In the genomic region with DNA sequence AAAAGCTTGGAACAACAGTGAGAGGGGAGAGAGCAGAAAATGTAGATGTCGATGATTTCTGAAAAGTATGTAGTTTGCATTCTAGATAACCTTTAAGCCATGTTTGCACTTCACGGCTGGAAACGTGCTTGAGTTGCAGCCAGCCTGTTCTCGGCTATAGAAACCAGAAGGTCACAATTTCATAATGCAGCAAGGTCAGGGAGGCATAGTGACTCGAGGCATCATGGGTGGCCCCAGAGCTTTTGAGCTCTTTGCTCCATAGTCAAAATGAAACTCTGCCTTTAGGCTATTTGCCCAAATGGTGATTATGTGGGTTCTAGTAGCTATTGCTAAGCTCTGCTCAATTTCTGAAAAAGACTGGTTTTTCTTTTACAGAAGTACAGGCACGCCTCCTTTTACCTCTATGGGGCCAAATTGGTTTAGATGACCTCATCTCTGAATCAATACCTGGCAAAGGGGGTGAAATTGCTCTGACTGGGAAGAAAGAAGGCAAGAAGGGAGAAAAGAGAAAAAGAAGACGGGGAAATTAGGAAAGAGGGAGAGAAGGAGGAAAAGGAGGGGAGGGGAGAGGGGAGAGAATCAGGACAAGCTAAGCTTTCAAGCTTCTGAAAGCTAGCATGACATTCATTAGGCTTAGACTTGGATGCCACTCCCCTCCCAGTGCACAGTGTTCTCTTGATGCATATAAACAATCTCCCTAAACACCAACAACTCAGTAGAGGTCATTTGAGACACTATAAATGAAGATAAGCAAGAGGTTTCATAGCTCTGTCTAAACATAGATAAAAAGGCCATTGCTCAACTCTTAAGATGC, we compare ENCODE assay signal across 24 mouse cellular contexts.
DNase-seq lines count a peak whose midpoint lies in the region; ATAC-seq and TF ChIP-seq lines count a peak whose summit lies in the region.
"Had no signal": no experiment of that assay in that cellular context is flagged by ENCODE, and none has a peak within 500 bp of the region (broad histone marks: within the 10 kb centered on the region; RNA-seq: fewer than 3 reads in every experiment).

No protein-coding gene starts in this region.

- no peak for TF ChIP-seq RAD21 in CH12.LX (IDR thresholded peaks at IDR 0.05; ENCODE audit: low read depth, low read length)

- no peaks in the 10 kb centered on the region for H3K79me2 ChIP-seq in CH12.LX (replicated peaks; ENCODE audit: control insufficient read depth, extremely low read depth, insufficient read depth, poor library complexity, severe bottlenecking)

- 39% methylated on average over 7 of the region's 7 CpGs for WGBS in embryonic facial prominence, embryonic 11.5 days
- 52% methylated on average over 7 of the region's 7 CpGs for WGBS in embryonic facial prominence, embryonic 10.5 days
- WGBS in liver, postnatal 0 days (ENCODE audit: insufficient replicate concordance) = 51% methylated on average over 7 of the region's 7 CpGs
- 67% methylated on average over 7 of the region's 7 CpGs for WGBS in liver, embryonic 11.5 days
- WGBS in stomach, embryonic 15.5 days = 44% methylated on average over 7 of the region's 7 CpGs

- H3K9me3 ChIP-seq in embryonic facial prominence, embryonic 11.5 days (replicated peaks; ENCODE audit: control insufficient read depth, low read length) = no peaks in the 10 kb centered on the region
- no peaks in the 10 kb centered on the region for H3K9me3 ChIP-seq in embryonic facial prominence, embryonic 10.5 days
- no peaks in the 10 kb centered on the region for H3K9me3 ChIP-seq in liver, postnatal 0 days (ENCODE audit: low read length)
- H3K9me3 ChIP-seq in liver, embryonic 11.5 days (ENCODE audit: control insufficient read depth, low read length) = no peaks in the 10 kb centered on the region
- no peaks in the 10 kb centered on the region for H3K9me3 ChIP-seq in CH12.LX (replicated peaks; ENCODE audit: low read length)
- no peaks in the 10 kb centered on the region for H3K9me3 ChIP-seq in stomach, embryonic 15.5 days
- H3K9me3 ChIP-seq: heart, embryonic 13.5 days; limb, embryonic 12.5 days; midbrain, embryonic 13.5 days; neural tube, embryonic 13.5 days had no signal

- no peaks in the 10 kb centered on the region for H3K27me3 ChIP-seq in embryonic facial prominence, embryonic 11.5 days (ENCODE audit: control insufficient read depth, insufficient read depth, low read length)
- H3K27me3 ChIP-seq in embryonic facial prominence, embryonic 10.5 days (replicated peaks; ENCODE audit: low read depth, poor library complexity, severe bottlenecking) = no peaks in the 10 kb centered on the region
- no peaks in the 10 kb centered on the region for H3K27me3 ChIP-seq in liver, postnatal 0 days (ENCODE audit: insufficient read depth, low read length)
- no peaks in the 10 kb centered on the region for H3K27me3 ChIP-seq in liver, embryonic 11.5 days (replicated peaks; ENCODE audit: control insufficient read depth, insufficient read depth, low read length)
- no peaks in the 10 kb centered on the region for H3K27me3 ChIP-seq in CH12.LX (replicated peaks)
- no peaks in the 10 kb centered on the region for H3K27me3 ChIP-seq in stomach, embryonic 15.5 days (replicated peaks)
- H3K27me3 ChIP-seq: heart, embryonic 13.5 days; limb, embryonic 12.5 days; midbrain, embryonic 13.5 days; neural tube, embryonic 13.5 days had no signal

- H3K4me2 ChIP-seq in embryonic facial prominence, embryonic 11.5 days (ENCODE audit: low read depth, low read length) = no peak overlapping the region
- H3K4me2 ChIP-seq in liver, postnatal 0 days (ENCODE audit: low read depth, low read length) = peak overlapping the region; percentile 48; the same call in 1 of the 2 replicates
- no peak overlapping the region for H3K4me2 ChIP-seq in liver, embryonic 11.5 days
- peak overlapping the region; percentile 22; the same call in 1 of the 2 replicates for H3K4me2 ChIP-seq in CH12.LX (ENCODE audit: insufficient read depth, low read depth, poor library complexity, severe bottlenecking)
- H3K4me2 ChIP-seq in stomach, embryonic 15.5 days = no peak overlapping the region
- H3K4me2 ChIP-seq: heart, embryonic 13.5 days; hindbrain, embryonic 14.5 days; limb, embryonic 12.5 days; midbrain, embryonic 13.5 days; neural tube, embryonic 13.5 days had no signal

- no peak for TF ChIP-seq CTCF in liver, postnatal 0 days (IDR thresholded peaks at IDR 0.05; ENCODE audit: low read depth)
- TF ChIP-seq CTCF in CH12.LX (conservative IDR thresholded peaks at IDR 0.05 in 1 of 2, IDR thresholded peaks at IDR 0.05 in 1 of 2; ENCODE audit: low read depth in 2 of 2, low read length in 2 of 2) = no peak

- dilution Hi-C loops in CH12.LX (cut with MboI; ENCODE audit: extremely low pct_ligation_motif_present, extremely low pct_unique_long_range_greater_than_20kb, low sequenced_read_pairs) = no loop called here

- H3K9ac ChIP-seq in embryonic facial prominence, embryonic 11.5 days (replicated peaks; ENCODE audit: low read length) = no peak overlapping the region
- no peak overlapping the region for H3K9ac ChIP-seq in liver, postnatal 0 days (replicated peaks)
- no peak overlapping the region for H3K9ac ChIP-seq in liver, embryonic 11.5 days (ENCODE audit: low read depth, low read length)
- H3K9ac ChIP-seq in CH12.LX (ENCODE audit: insufficient read depth, low read depth) = no peak overlapping the region
- no peak overlapping the region for H3K9ac ChIP-seq in stomach, embryonic 15.5 days
- H3K9ac ChIP-seq: heart, embryonic 13.5 days; hindbrain, embryonic 14.5 days; limb, embryonic 12.5 days; liver, embryonic 14.5 days; midbrain, embryonic 13.5 days; neural tube, embryonic 13.5 days had no signal

- DNase-seq in embryonic facial prominence, embryonic 11.5 days (ENCODE audit: low spot score) = peak; percentile 8
- no peak for DNase-seq in embryonic facial prominence, embryonic 10.5 days (ENCODE audit: low spot score)
- DNase-seq in liver, postnatal 0 days = peak; percentile 17
- DNase-seq in liver, embryonic 11.5 days (ENCODE audit: low spot score) = no peak
- peak; percentile 13 for DNase-seq in CH12.LX (ENCODE audit: extremely low read depth)
- DNase-seq in urinary bladder, postnatal 14 days (ENCODE audit: low spot score) = no peak
- DNase-seq: cerebellum, adult 18-20 months; cerebellum, postnatal 14 days; gastrocnemius, postnatal 25 days; heart, postnatal 10 days; kidney, adult 9 months; kidney, postnatal 25 days; right cerebral cortex, postnatal 4 days had no signal

- H3K4me1 ChIP-seq in embryonic facial prominence, embryonic 11.5 days (ENCODE audit: control insufficient read depth, insufficient read depth, low read length) = no peaks in the 10 kb centered on the region
- peaks cover 7% of the 10 kb centered on the region; the same call in 1 of the 2 replicates for H3K4me1 ChIP-seq in embryonic facial prominence, embryonic 10.5 days
- 0 out of 2 replicates have a peak, but pooled peaks cover 2% of the 10 kb centered on the region for H3K4me1 ChIP-seq in liver, postnatal 0 days (ENCODE audit: insufficient read depth)
- H3K4me1 ChIP-seq in liver, embryonic 11.5 days (replicated peaks; ENCODE audit: control insufficient read depth, insufficient read depth, low read length) = no peaks in the 10 kb centered on the region
- peaks cover 0 to 8% of the 10 kb centered on the region in 2 experiments; a peak in 1 of 4 replicates for H3K4me1 ChIP-seq in CH12.LX (ENCODE audit: control insufficient read depth in 1 of 2, insufficient read depth in 2 of 2)
- H3K4me1 ChIP-seq in stomach, embryonic 15.5 days = no peaks in the 10 kb centered on the region
- H3K4me1 ChIP-seq: limb, embryonic 12.5 days; midbrain, embryonic 13.5 days; neural tube, embryonic 13.5 days had no signal

- no peaks in the 10 kb centered on the region for H3K36me3 ChIP-seq in embryonic facial prominence, embryonic 11.5 days (replicated peaks; ENCODE audit: control insufficient read depth, insufficient read depth, low read depth, low read length)
- H3K36me3 ChIP-seq in embryonic facial prominence, embryonic 10.5 days (replicated peaks) = no peaks in the 10 kb centered on the region
- no peaks in the 10 kb centered on the region for H3K36me3 ChIP-seq in liver, postnatal 0 days (replicated peaks; ENCODE audit: insufficient read depth, low read length)
- H3K36me3 ChIP-seq in liver, embryonic 11.5 days (ENCODE audit: control insufficient read depth, insufficient read depth, low read length) = no peaks in the 10 kb centered on the region
- no peaks in the 10 kb centered on the region for H3K36me3 ChIP-seq in CH12.LX (replicated peaks in 1 of 2; ENCODE audit: control insufficient read depth in 1 of 2, insufficient read depth in 1 of 2, low read length in 1 of 2)
- H3K36me3 ChIP-seq in stomach, embryonic 15.5 days = no peaks in the 10 kb centered on the region
- H3K36me3 ChIP-seq: heart, embryonic 13.5 days; limb, embryonic 12.5 days; midbrain, embryonic 13.5 days; neural tube, embryonic 13.5 days had no signal

- in situ Hi-C loops in CH12.LX (cut with MboI; ENCODE audit: low pct_ligation_motif_present, low pct_unique_long_range_greater_than_20kb, low sequenced_read_pairs) = no loop called here

- TF ChIP-seq POLR2A in CH12.LX (IDR thresholded peaks at IDR 0.05; ENCODE audit: low read depth, low read length) = no peak

- peak; percentile 36 for TF ChIP-seq EP300 in liver, postnatal 0 days (IDR thresholded peaks at IDR 0.05; ENCODE audit: low read depth)
- TF ChIP-seq EP300 in CH12.LX (IDR thresholded peaks at IDR 0.05; ENCODE audit: low read length) = no peak

- ATAC-seq in embryonic facial prominence, embryonic 11.5 days (replicated peaks; ENCODE audit: insufficient number of reproducible peaks, low FRiP score, low TSS enrichment, low read depth) = no peak
- peak; percentile 72 for ATAC-seq in liver, postnatal 0 days
- no peak for ATAC-seq in liver, embryonic 11.5 days (replicated peaks; ENCODE audit: low FRiP score)
- ATAC-seq in stomach, embryonic 15.5 days (ENCODE audit: insufficient read depth, low FRiP score, low read depth) = 0 out of 2 replicates have a peak, but pooled peaks have one; percentile 50
- ATAC-seq: CD4-positive, CD25-positive, alpha-beta regulatory T cell, adult 4 months; forebrain, embryonic 14.5 days; intestine, postnatal 0 days; midbrain, embryonic 13.5 days had no signal

- H3K4me3 ChIP-seq in embryonic facial prominence, embryonic 11.5 days (ENCODE audit: low read depth, low read length) = no peak overlapping the region
- H3K4me3 ChIP-seq in embryonic facial prominence, embryonic 10.5 days = no peak overlapping the region
- no peak overlapping the region for H3K4me3 ChIP-seq in liver, postnatal 0 days (ENCODE audit: low read depth, low read length)
- no peak overlapping the region for H3K4me3 ChIP-seq in liver, embryonic 11.5 days (ENCODE audit: low read depth, low read length)
- H3K4me3 ChIP-seq in CH12.LX (replicated peaks in 1 of 3; ENCODE audit: low read depth in 2 of 3, low read length in 2 of 3, poor library complexity in 1 of 3) = no peak overlapping the region
- no peak overlapping the region for H3K4me3 ChIP-seq in stomach, embryonic 15.5 days (replicated peaks)
- H3K4me3 ChIP-seq: heart, embryonic 13.5 days; limb, embryonic 12.5 days; midbrain, embryonic 13.5 days; neural tube, embryonic 13.5 days had no signal

- no peak overlapping the region for H3K27ac ChIP-seq in embryonic facial prominence, embryonic 11.5 days (replicated peaks; ENCODE audit: low read depth, low read length)
- no peak overlapping the region for H3K27ac ChIP-seq in embryonic facial prominence, embryonic 10.5 days (replicated peaks)
- 0 out of 2 replicates have a peak overlapping the region, but pooled peaks have one; percentile 6 for H3K27ac ChIP-seq in liver, postnatal 0 days (ENCODE audit: low read depth)
- H3K27ac ChIP-seq in liver, embryonic 11.5 days (ENCODE audit: low read depth, low read length) = no peak overlapping the region
- H3K27ac ChIP-seq in CH12.LX (ENCODE audit: insufficient read depth, low read depth) = no peak overlapping the region
- no peak overlapping the region for H3K27ac ChIP-seq in stomach, embryonic 15.5 days
- H3K27ac ChIP-seq: heart, embryonic 13.5 days; hindbrain, embryonic 14.5 days; limb, embryonic 12.5 days; liver, embryonic 14.5 days; macrophage; midbrain, embryonic 13.5 days; neural tube, embryonic 13.5 days had no signal

Comparison
In these comparisons a context has a peak if more than half of its experiments do, and no peak if none do; other contexts are left out.
1. ATAC-seq: peak in liver, postnatal 0 days (single experiment) and stomach, embryonic 15.5 days (single experiment); none in embryonic facial prominence, embryonic 11.5 days (single experiment) and liver, embryonic 11.5 days (single experiment).
2. DNase-seq: peak in embryonic facial prominence, embryonic 11.5 days (single experiment), liver, postnatal 0 days (single experiment) and CH12.LX (single experiment); none in embryonic facial prominence, embryonic 10.5 days (single experiment), liver, embryonic 11.5 days (single experiment) and urinary bladder, postnatal 14 days (single experiment).
3. H3K4me2 ChIP-seq: peak in liver, postnatal 0 days (single experiment) and CH12.LX (single experiment); none in embryonic facial prominence, embryonic 11.5 days (single experiment), liver, embryonic 11.5 days (single experiment) and stomach, embryonic 15.5 days (single experiment).